Mouse (Mus musculus) large intestine, adult 2 months (tissue): ENCODE results near the gene 4930562C15Rik. TPM values are rescaled to one million over a fixed set of nuclear protein-coding genes. Genes with fewer than 3 reads are reported as not detected.

ENCODE experiments used
- DNase-seq: peaks from one replicate; pipeline ENCODE4 v3.0.0-alpha.2; 2012; ENCODE audit warnings: low read depth, low spot score
- WGBS: fragments of 180-500 bp; shearing (Covaris S2); methylation state at CpG from one replicate; pipeline ENCODE4 v1.1.7; 2018; 5-methylcytosine and 5-hydroxymethylcytosine counted together
- polyA plus RNA-seq: library from polyadenylated mRNA; depleted of rRNA; stranded (reverse); fragments of >200 nt; gene quantifications from 2 replicates; pipeline ENCODE4 v1.2.3, GENCODE M21; 2012

The 4930562C15Rik gene
- polyA plus RNA-seq, 1 experiment = not detected

- WGBS = under 1% methylated on average over 73 of the region's 74 CpGs
Observed at GRCm38 (mm10) chr16:4885760-4886689, 50.8 kb downstream of the 4930562C15Rik start, which contains the start of gene Mgrn1. TSS of gene Mgrn1 (plus strand) at chr16:4886249.

GRCm38 (mm10) chr16:4886690-4887020 is 51.4 kb downstream of the 4930562C15Rik start:
- DNase-seq = no peak
- WGBS = under 1% methylated on average over 8 of the region's 8 CpGs

More at GRCm38 (mm10) chr16:4885760-4886689, 50.8 kb downstream of the 4930562C15Rik start, which contains the start of gene Mgrn1:
- DNase-seq = no peak

- 63% methylated on average over 4 of the region's 4 CpGs for WGBS
- DNase-seq = no peak
Observed at GRCm38 (mm10) chr16:4890201-4890709, 55.0 kb downstream of the 4930562C15Rik start.

- 79% methylated on average over 6 of the region's 6 CpGs for WGBS
Observed at GRCm38 (mm10) chr16:4892171-4892570, 57.0 kb downstream of the 4930562C15Rik start.

GRCm38 (mm10) chr16:4894201-4894908 is 59.1 kb downstream of the 4930562C15Rik start:
- WGBS = 83% methylated on average over 7 of the region's 7 CpGs

More at GRCm38 (mm10) chr16:4892171-4892570, 57.0 kb downstream of the 4930562C15Rik start:
- DNase-seq = no peak

GRCm38 (mm10) chr16:4896249-4897027 is 61.2 kb downstream of the 4930562C15Rik start:
- WGBS = 65% methylated on average over 5 of the region's 5 CpGs

More at GRCm38 (mm10) chr16:4894201-4894908, 59.1 kb downstream of the 4930562C15Rik start:
- DNase-seq = no peak

GRCm38 (mm10) chr16:4897146-4897730 is 62.0 kb downstream of the 4930562C15Rik start:
- 84% methylated on average over 7 of the region's 7 CpGs for WGBS

More at GRCm38 (mm10) chr16:4896249-4897027, 61.2 kb downstream of the 4930562C15Rik start:
- no peak for DNase-seq

GRCm38 (mm10) chr16:4898881-4899280 is 63.7 kb downstream of the 4930562C15Rik start:
- WGBS = 82% methylated on average over 6 of the region's 6 CpGs
- DNase-seq = no peak

More at GRCm38 (mm10) chr16:4897146-4897730, 62.0 kb downstream of the 4930562C15Rik start:
- DNase-seq = no peak

- 78% methylated on average over 2 of the region's 2 CpGs for WGBS
- no peak for DNase-seq
Observed at GRCm38 (mm10) chr16:4899711-4900110, 64.5 kb downstream of the 4930562C15Rik start.

- 78% methylated on average over 7 of the region's 7 CpGs for WGBS
- DNase-seq = no peak
Observed at GRCm38 (mm10) chr16:4901167-4901566, 66.0 kb downstream of the 4930562C15Rik start.

- 87% methylated on average over 2 of the region's 2 CpGs for WGBS
- DNase-seq = no peak
Observed at GRCm38 (mm10) chr16:4902390-4902789, 67.2 kb downstream of the 4930562C15Rik start.

GRCm38 (mm10) chr16:4903491-4904102 is 68.4 kb downstream of the 4930562C15Rik start:
- no peak for DNase-seq
- 39% methylated on average over 6 of the region's 6 CpGs for WGBS

- WGBS = 56% methylated on average over 3 of the region's 3 CpGs
- no peak for DNase-seq
Observed at GRCm38 (mm10) chr16:4904878-4905277, 69.7 kb downstream of the 4930562C15Rik start.

- no peak for DNase-seq
- 82% methylated on average over 1 of the region's 1 CpGs for WGBS
Observed at GRCm38 (mm10) chr16:4905591-4905990, 70.4 kb downstream of the 4930562C15Rik start.

- no peak for DNase-seq
Observed at GRCm38 (mm10) chr16:4906559-4906958, 71.3 kb downstream of the 4930562C15Rik start.

- no peak for DNase-seq
- 48% methylated on average over 2 of the region's 2 CpGs for WGBS
Observed at GRCm38 (mm10) chr16:4907386-4907785, 72.2 kb downstream of the 4930562C15Rik start.

GRCm38 (mm10) chr16:4907972-4908371 is 72.8 kb downstream of the 4930562C15Rik start:
- DNase-seq = no peak

GRCm38 (mm10) chr16:4909745-4910144 is 74.5 kb downstream of the 4930562C15Rik start:
- 97% methylated on average over 2 of the region's 2 CpGs for WGBS
- DNase-seq = no peak

More at GRCm38 (mm10) chr16:4907972-4908371, 72.8 kb downstream of the 4930562C15Rik start:
- WGBS = 70% methylated on average over 5 of the region's 5 CpGs
